Mouse (Mus musculus) intestine, embryonic 14.5 days (tissue): ENCODE measurements around the gene 3110040N11Rik. TPM values are rescaled to one million over a fixed set of nuclear protein-coding genes. Genes with fewer than 3 reads are reported as not detected.
A peak's percentile ranks its signal among the peaks of the same experiment; 100 is the strongest.
"Not testable (repeated sequence)": the region's sequence is repeated elsewhere in the genome, so short reads cannot be mapped to it uniquely, and the experiment has no call there.

ENCODE experiments used
- ATAC-seq: fragments of 200-750 bp; cut with Nextera tagmentation; replicated peaks from 2 replicates; pipeline ENCODE4 v1.8.0; 2017; ENCODE audit warnings: low read depth, moderate number of reproducible peaks, moderate TSS enrichment, moderate library complexity; ENCODE audit not compliant: low FRiP score, low TSS enrichment
- DNase-seq: peaks from one replicate; pipeline ENCODE4 v3.0.0-alpha.2; 2018; ENCODE audit warnings: low spot score
- H3K27ac ChIP-seq: fragments of 300-500 bp; sonication (generic); 2 replicates; pipeline ENCODE4 v1.5.1; 2014; ENCODE audit warnings: low read depth, mild to moderate bottlenecking, control low read depth
- H3K27me3 ChIP-seq: fragments of 300-500 bp; sonication (generic); replicated peaks from 2 replicates; pipeline ENCODE4 v1.6.1; 2014; ENCODE audit warnings: low read length, control low read depth; ENCODE audit not compliant: control insufficient read depth, insufficient read depth
- H3K36me3 ChIP-seq: fragments of 300-500 bp; sonication (generic); 2 replicates; pipeline ENCODE4 v1.6.1; 2014; ENCODE audit warnings: low read length, control low read depth; ENCODE audit not compliant: control insufficient read depth, insufficient read depth
- H3K4me1 ChIP-seq: fragments of 300-500 bp; sonication (generic); replicated peaks from 2 replicates; pipeline ENCODE4 v1.6.1; 2014; ENCODE audit warnings: low read length, control low read depth, mixed read lengths; ENCODE audit not compliant: control insufficient read depth, insufficient read depth
- H3K4me2 ChIP-seq: fragments of 300-500 bp; sonication (generic); 2 replicates; pipeline ENCODE4 v1.6.1; 2014; ENCODE audit warnings: low read length
- H3K4me3 ChIP-seq: fragments of 300-500 bp; sonication (generic); 2 replicates; pipeline ENCODE4 v1.5.1; 2014; ENCODE audit warnings: low read depth, low read length, control low read depth, mixed read lengths
- H3K9ac ChIP-seq: fragments of 300-500 bp; sonication (generic); 2 replicates; pipeline ENCODE4 v1.6.1; 2014; ENCODE audit warnings: mild to moderate bottlenecking, low read length
- H3K9me3 ChIP-seq: fragments of 300-500 bp; sonication (generic); 2 replicates; pipeline ENCODE4 v1.6.1; 2016; ENCODE audit warnings: low read length, control low read depth; ENCODE audit not compliant: control insufficient read depth
- WGBS: fragments of 180-500 bp; shearing (Covaris S2); extraction: QIAGEN DNeasy Blood & Tissue Kit; methylation state at CpG from one replicate; pipeline ENCODE4 v1.1.7; 2014; 5-methylcytosine and 5-hydroxymethylcytosine counted together
- polyA plus RNA-seq: library from polyadenylated mRNA; unstranded; fragments of >200 nt; fragmentation: Nextera tagmentation; extraction: Ambion mirVana; gene quantifications from 2 replicates; pipeline ENCODE4 v1.2.1, GENCODE M21; 2014

3110040N11Rik gene
- 48.1 and 50.4 TPM in 2 replicates for polyA plus RNA-seq

- H3K27me3 ChIP-seq: no peaks in the 10 kb centered on the region
- no peaks in the 10 kb centered on the region for H3K9me3 ChIP-seq
- peak within 1 kb of the TSS; percentile 71 for H3K4me3 ChIP-seq
- H3K9ac ChIP-seq: peak within 1 kb of the TSS; percentile 76
- H3K27ac ChIP-seq: peak within 1 kb of the TSS; percentile 97
- peaks cover 11% of the 10 kb centered on the region for H3K4me1 ChIP-seq
- WGBS: 1% methylated on average over 38 of the region's 38 CpGs
- peaks cover 24% of the 10 kb centered on the region for H3K36me3 ChIP-seq
- peak within 1 kb of the TSS; percentile 70 for H3K4me2 ChIP-seq
- ATAC-seq: peak; percentile 90
- DNase-seq: peak; percentile 89
These were observed at the start of gene 3110040N11Rik for GRCm38 (mm10) chr7:81789095-81789757. Gene 3110040N11Rik, minus strand, starts transcription at chr7:81789478.

GRCm38 (mm10) chr7:81837771-81838170, 48.5 kb upstream of the 3110040N11Rik start:
- ATAC-seq, H3K4me3 ChIP-seq, H3K36me3 ChIP-seq, H3K9ac ChIP-seq, H3K27ac ChIP-seq, H3K4me1 ChIP-seq, H3K4me2 ChIP-seq, DNase-seq, H3K9me3 ChIP-seq, H3K27me3 ChIP-seq: not testable (repeated sequence)
- 83% methylated on average over 5 of the region's 5 CpGs for WGBS

- H3K9me3 ChIP-seq: no peaks in the 10 kb centered on the region; the same call in 1 of the 2 replicates
- H3K36me3 ChIP-seq: no peaks in the 10 kb centered on the region
- DNase-seq (no peak), ATAC-seq (no peak)
- WGBS: 85% methylated on average over 5 of the region's 5 CpGs
- H3K9ac ChIP-seq: no peak overlapping the region
- no peak overlapping the region for H3K4me3 ChIP-seq
- H3K4me1 ChIP-seq: no peaks in the 10 kb centered on the region
- no peak overlapping the region for H3K27ac ChIP-seq
- no peaks in the 10 kb centered on the region for H3K27me3 ChIP-seq
- no peak overlapping the region for H3K4me2 ChIP-seq
These were observed 46.2 kb upstream of the 3110040N11Rik start for GRCm38 (mm10) chr7:81835430-81835829.

- Histone ChIP-seq H3K4me3 (no peak overlapping the region), H3K27me3 (no peaks in the 10 kb centered on the region), H3K4me2 (no peak overlapping the region), H3K9ac (no peak overlapping the region), H3K27ac (no peak overlapping the region), H3K36me3 (no peaks in the 10 kb centered on the region), H3K9me3 (no peaks in the 10 kb centered on the region; the same call in 1 of the 2 replicates), H3K4me1 (peaks cover under 1% of the 10 kb centered on the region; the same call in 1 of the 2 replicates)
- DNase-seq (peak; percentile 31), ATAC-seq (no peak)
These were observed 45.6 kb upstream of the 3110040N11Rik start for GRCm38 (mm10) chr7:81834847-81835246.

- Histone ChIP-seq H3K36me3 (no peaks in the 10 kb centered on the region), H3K27ac (peak within 1 kb of the TSS; percentile 95), H3K9ac (peak within 1 kb of the TSS; percentile 89), H3K9me3 (no peaks in the 10 kb centered on the region), H3K4me1 (peaks cover 39% of the 10 kb centered on the region), H3K27me3 (no peaks in the 10 kb centered on the region), H3K4me3 (peak within 1 kb of the TSS; percentile 54), H3K4me2 (peak within 1 kb of the TSS; percentile 72)
- peak; percentile 88 for DNase-seq
- WGBS: under 1% methylated on average over 44 of the region's 58 CpGs
- peak; percentile 91 for ATAC-seq
These were observed 40.2 kb upstream of the 3110040N11Rik start, which contains the start of gene Btbd1 for GRCm38 (mm10) chr7:81829379-81829894. Gene Btbd1, minus strand, starts transcription at chr7:81829431.

- H3K36me3 ChIP-seq: no peaks in the 10 kb centered on the region
- WGBS: under 1% methylated on average over 77 of the region's 91 CpGs
- ATAC-seq (peak; percentile 74), DNase-seq (peak; percentile 84)
- H3K27me3 ChIP-seq: no peaks in the 10 kb centered on the region
- peak overlapping the region; percentile 72 for H3K4me2 ChIP-seq
- H3K9ac ChIP-seq: peak overlapping the region; percentile 89
- no peaks in the 10 kb centered on the region for H3K9me3 ChIP-seq
- H3K4me1 ChIP-seq: peaks cover 39% of the 10 kb centered on the region
- H3K27ac ChIP-seq: peak overlapping the region; percentile 95
- peak overlapping the region; percentile 54 for H3K4me3 ChIP-seq
These were observed 39.6 kb upstream of the 3110040N11Rik start for GRCm38 (mm10) chr7:81828681-81829378.

GRCm38 (mm10) chr7:81827806-81828667, 38.8 kb upstream of the 3110040N11Rik start:
- DNase-seq (no peak), ATAC-seq (0 out of 2 replicates have a peak, but pooled peaks have one; percentile 7)
- Histone ChIP-seq H3K9ac (peak overlapping the region; percentile 89), H3K9me3 (no peaks in the 10 kb centered on the region), H3K4me3 (peak overlapping the region; percentile 54), H3K36me3 (no peaks in the 10 kb centered on the region), H3K27ac (peak overlapping the region; percentile 95), H3K4me2 (peak overlapping the region; percentile 72), H3K4me1 (peaks cover 39% of the 10 kb centered on the region), H3K27me3 (no peaks in the 10 kb centered on the region)
- WGBS: 32% methylated on average over 17 of the region's 17 CpGs

GRCm38 (mm10) chr7:81825381-81825780, 36.1 kb upstream of the 3110040N11Rik start:
- Histone ChIP-seq H3K4me2 (peak overlapping the region; percentile 36; the same call in 1 of the 2 replicates), H3K9me3 (no peaks in the 10 kb centered on the region), H3K36me3 (no peaks in the 10 kb centered on the region), H3K27ac (no peak overlapping the region), H3K4me1 (peaks cover 39% of the 10 kb centered on the region), H3K27me3 (no peaks in the 10 kb centered on the region), H3K9ac (no peak overlapping the region), H3K4me3 (no peak overlapping the region)
- no peak for DNase-seq
- WGBS: 17% methylated on average over 3 of the region's 3 CpGs
- no peak for ATAC-seq
